Mouse (Mus musculus) MEL (cell line): ENCODE measurements around the gene Fbxw11. TPM values are rescaled to one million over a fixed set of nuclear protein-coding genes. Genes with fewer than 3 reads are reported as not detected.

Experiments
- DNase-seq: peaks from one replicate; pipeline ENCODE4 v3.0.0; 2011; ENCODE audit warnings: low read depth, low spot score
- H3K27ac ChIP-seq: 2 replicates; pipeline ENCODE4 v1.5.1; 2012; ENCODE audit warnings: low read depth, mild to moderate bottlenecking, control low read depth, low read length, moderate library complexity; ENCODE audit not compliant: control insufficient read depth
- H3K27me3 ChIP-seq, 2 experiments: fragments of 150-350 bp in 1 of 2; sonication (generic) in 1 of 2; 2 replicates each; pipeline ENCODE4 v1.6.1; 2012; ENCODE audit warnings: low read length in 2 of 2, mild to moderate bottlenecking in 2 of 2, improper control_type of control experiment in 1 of 2, moderate library complexity in 1 of 2; ENCODE audit not compliant: insufficient read depth in 2 of 2, control insufficient read depth in 1 of 2
- H3K36me3 ChIP-seq, 2 experiments: 2 replicates each; pipeline ENCODE4 v1.6.1; 2012 to 2014; ENCODE audit warnings: low read length in 2 of 2, improper control_type of control experiment in 1 of 2, inconsistent platforms in 1 of 2, mild to moderate bottlenecking in 1 of 2; ENCODE audit not compliant: insufficient read depth in 2 of 2, control insufficient read depth in 1 of 2
- H3K4me1 ChIP-seq, 2 experiments: fragments of 150-350 bp in 1 of 2; sonication (generic) in 1 of 2; 2 replicates each; pipeline ENCODE4 v1.6.1; 2012; ENCODE audit warnings: low read length in 2 of 2, improper control_type of control experiment in 1 of 2, mild to moderate bottlenecking in 1 of 2; ENCODE audit not compliant: insufficient read depth in 2 of 2, control insufficient read depth in 1 of 2
- H3K4me3 ChIP-seq, 2 experiments: fragments of 150-350 bp in 1 of 2; sonication (generic) in 1 of 2; 2 replicates each; pipeline ENCODE4 v1.5.1; 2012; ENCODE audit warnings: low read depth in 2 of 2, low read length in 2 of 2, mild to moderate bottlenecking in 2 of 2, moderate library complexity in 2 of 2, control low read depth in 1 of 2, improper control_type of control experiment in 1 of 2; ENCODE audit not compliant: control insufficient read depth in 1 of 2, insufficient read depth in 1 of 2
- H3K79me2 ChIP-seq: 2 replicates; pipeline ENCODE4 v1.6.1; 2012; ENCODE audit warnings: mild to moderate bottlenecking, low read length, moderate library complexity; ENCODE audit not compliant: control insufficient read depth, poor library complexity, insufficient read depth
- H3K9ac ChIP-seq: 2 replicates; pipeline ENCODE4 v1.6.1; 2012; ENCODE audit warnings: low read depth, mild to moderate bottlenecking, control low read depth, low read length, moderate library complexity; ENCODE audit not compliant: control insufficient read depth, poor library complexity, severe bottlenecking
- H3K9me3 ChIP-seq: fragments of 150-350 bp; sonication (generic); replicated peaks from 2 replicates; pipeline ENCODE4 v1.6.1; 2012; ENCODE audit warnings: mild to moderate bottlenecking, low read length, improper control_type of control experiment, moderate library complexity; ENCODE audit not compliant: insufficient read depth
- BHLHE40 ChIP-seq: IDR thresholded peaks from 2 replicates; pipeline ENCODE4 v1.6.1; 2012; ENCODE audit warnings: low read depth, mild to moderate bottlenecking, inconsistent platforms, low read length, improper control_type of control experiment, borderline replicate concordance
- CHD2 ChIP-seq: IDR thresholded peaks from 2 replicates; pipeline ENCODE4 v1.6.1; 2011; ENCODE audit warnings: low read length, improper control_type of control experiment
- CTCF ChIP-seq, 3 experiments: IDR thresholded peaks in 2 of 3; conservative IDR thresholded peaks in 1 of 3; 2 replicates each; pipeline ENCODE4 v1.5.1; 2011 to 2012; ENCODE audit warnings: low read length in 3 of 3, low read depth in 2 of 3, mild to moderate bottlenecking in 2 of 3, improper control_type of control experiment in 1 of 3, inconsistent platforms in 1 of 3, mixed read lengths in 1 of 3, moderate library complexity in 1 of 3; ENCODE audit not compliant: control insufficient read depth in 1 of 3, insufficient read depth in 1 of 3, poor library complexity in 1 of 3, severe bottlenecking in 1 of 3
- E2F4 ChIP-seq: IDR thresholded peaks from 2 replicates; pipeline ENCODE4 v1.6.1; 2011; ENCODE audit warnings: low read depth, low read length, improper control_type of control experiment, borderline replicate concordance
- ELF1 ChIP-seq: IDR thresholded peaks from 2 replicates; pipeline ENCODE4 v1.6.1; 2014; ENCODE audit warnings: low read depth, mild to moderate bottlenecking, inconsistent platforms, low read length, improper control_type of control experiment, moderate library complexity
- EP300 ChIP-seq, 2 experiments: IDR thresholded peaks; 2 replicates each; pipeline ENCODE4 v1.6.1; 2011; ENCODE audit warnings: improper control_type of control experiment in 2 of 2, low read length in 2 of 2, low read depth in 1 of 2, mild to moderate bottlenecking in 1 of 2
- ETS1 ChIP-seq: IDR thresholded peaks from 2 replicates; pipeline ENCODE4 v1.6.1; 2012; ENCODE audit warnings: low read depth, mild to moderate bottlenecking, inconsistent platforms, low read length, improper control_type of control experiment, moderate library complexity
- GATA1 ChIP-seq: IDR thresholded peaks from 2 replicates; pipeline ENCODE4 v1.6.1; 2011; ENCODE audit warnings: low read depth, low read length, improper control_type of control experiment
- JUND ChIP-seq: IDR thresholded peaks from 2 replicates; pipeline ENCODE4 v1.6.1; 2011; ENCODE audit warnings: low read depth, mild to moderate bottlenecking, improper control_type of control experiment, low read length
- KAT2A ChIP-seq: conservative IDR thresholded peaks from 2 replicates; pipeline ENCODE4 v1.6.1; 2012; ENCODE audit warnings: low read depth, low read length, improper control_type of control experiment, inconsistent platforms
- MAX ChIP-seq: IDR thresholded peaks from 2 replicates; pipeline ENCODE4 v1.6.1; 2011; ENCODE audit warnings: low read length, improper control_type of control experiment
- MAZ ChIP-seq: IDR thresholded peaks from 2 replicates; pipeline ENCODE4 v1.6.1; 2012; ENCODE audit warnings: low read depth, mild to moderate bottlenecking, inconsistent platforms, low read length, improper control_type of control experiment
- MEF2A ChIP-seq: IDR thresholded peaks from 2 replicates; pipeline ENCODE4 v1.6.1; 2014; ENCODE audit warnings: low read depth, mild to moderate bottlenecking, inconsistent platforms, low read length, improper control_type of control experiment; ENCODE audit not compliant: poor library complexity, insufficient replicate concordance, severe bottlenecking; ENCODE audit errors: extremely low read depth
- MXI1 ChIP-seq: IDR thresholded peaks from 2 replicates; pipeline ENCODE4 v1.6.1; 2011; ENCODE audit warnings: mild to moderate bottlenecking, low read depth, low read length, improper control_type of control experiment
- MYB ChIP-seq: IDR thresholded peaks from 2 replicates; pipeline ENCODE4 v1.6.1; 2011; ENCODE audit warnings: mild to moderate bottlenecking, low read depth, low read length, improper control_type of control experiment
- NRF1 ChIP-seq: IDR thresholded peaks from 2 replicates; pipeline ENCODE4 v1.6.1; 2014; ENCODE audit warnings: low read depth, mild to moderate bottlenecking, inconsistent platforms, low read length, improper control_type of control experiment, moderate library complexity; ENCODE audit not compliant: poor library complexity, insufficient read depth, severe bottlenecking
- POLR2A ChIP-seq, 2 experiments: IDR thresholded peaks; 2 replicates each; pipeline ENCODE4 v1.6.1; 2011 to 2012; ENCODE audit warnings: low read length in 2 of 2, mild to moderate bottlenecking in 2 of 2, control low read depth in 1 of 2, improper control_type of control experiment in 1 of 2, low read depth in 1 of 2, moderate library complexity in 1 of 2; ENCODE audit not compliant: control insufficient read depth in 1 of 2, insufficient read depth in 1 of 2, poor library complexity in 1 of 2
- POLR2AphosphoS5 ChIP-seq: IDR thresholded peaks from 2 replicates; pipeline ENCODE4 v1.6.1; 2012; ENCODE audit warnings: low read depth, borderline replicate concordance, mild to moderate bottlenecking, inconsistent platforms, low read length, moderate library complexity, mixed read lengths
- RAD21 ChIP-seq: IDR thresholded peaks from 2 replicates; pipeline ENCODE4 v1.6.1; 2011; ENCODE audit warnings: mild to moderate bottlenecking, low read depth, low read length, improper control_type of control experiment
- TAL1 ChIP-seq: IDR thresholded peaks from 2 replicates; pipeline ENCODE4 v1.6.1; 2012; ENCODE audit warnings: mild to moderate bottlenecking, inconsistent platforms, low read length, moderate library complexity, mixed read lengths
- TCF12 ChIP-seq: IDR thresholded peaks from 2 replicates; pipeline ENCODE4 v1.6.1; 2014; ENCODE audit warnings: low read depth, mild to moderate bottlenecking, inconsistent platforms, low read length, improper control_type of control experiment, moderate library complexity
- ZC3H11A ChIP-seq: IDR thresholded peaks from 2 replicates; pipeline ENCODE4 v1.6.1; 2012; ENCODE audit warnings: low read depth, mild to moderate bottlenecking, inconsistent platforms, low read length, improper control_type of control experiment
- ZKSCAN1 ChIP-seq: IDR thresholded peaks from 2 replicates; pipeline ENCODE4 v1.6.1; 2012; ENCODE audit warnings: low read depth, mild to moderate bottlenecking, inconsistent platforms, low read length, improper control_type of control experiment, moderate library complexity
- ZMIZ1 ChIP-seq: IDR thresholded peaks from 2 replicates; pipeline ENCODE4 v1.6.1; 2012; ENCODE audit warnings: low read depth, mild to moderate bottlenecking, inconsistent platforms, low read length, improper control_type of control experiment, moderate library complexity
- ZNF384 ChIP-seq: IDR thresholded peaks from 2 replicates; pipeline ENCODE4 v1.6.1; 2012; ENCODE audit warnings: low read depth, mild to moderate bottlenecking, inconsistent platforms, low read length, improper control_type of control experiment
- polyA plus RNA-seq, 2 experiments: library from polyadenylated mRNA; stranded (reverse) in 1 of 2; unstranded in 1 of 2; fragments of >175 nt in 1 of 2; fragments of >200 nt in 1 of 2; gene quantifications; 2 replicates each; pipeline versions ENCODE4 v1.2.1 to v1.2.4; 2012; ENCODE audit warnings: low replicate concordance in 2 of 2, low read depth in 1 of 2; ENCODE audit not compliant: insufficient read length in 2 of 2, insufficient read depth in 1 of 2, missing spikeins in 1 of 2
- total RNA-seq: library from RNA; depleted of rRNA; stranded (reverse); fragments of 300-350 nt; gene quantifications from 2 replicates; pipeline ENCODE4 v1.2.3, GENCODE M21; 2012

Fbxw11 gene
- total and polyA plus RNA-seq, 3 experiments = 35.4 to 98.5 (median 53.5) TPM

DNA sequence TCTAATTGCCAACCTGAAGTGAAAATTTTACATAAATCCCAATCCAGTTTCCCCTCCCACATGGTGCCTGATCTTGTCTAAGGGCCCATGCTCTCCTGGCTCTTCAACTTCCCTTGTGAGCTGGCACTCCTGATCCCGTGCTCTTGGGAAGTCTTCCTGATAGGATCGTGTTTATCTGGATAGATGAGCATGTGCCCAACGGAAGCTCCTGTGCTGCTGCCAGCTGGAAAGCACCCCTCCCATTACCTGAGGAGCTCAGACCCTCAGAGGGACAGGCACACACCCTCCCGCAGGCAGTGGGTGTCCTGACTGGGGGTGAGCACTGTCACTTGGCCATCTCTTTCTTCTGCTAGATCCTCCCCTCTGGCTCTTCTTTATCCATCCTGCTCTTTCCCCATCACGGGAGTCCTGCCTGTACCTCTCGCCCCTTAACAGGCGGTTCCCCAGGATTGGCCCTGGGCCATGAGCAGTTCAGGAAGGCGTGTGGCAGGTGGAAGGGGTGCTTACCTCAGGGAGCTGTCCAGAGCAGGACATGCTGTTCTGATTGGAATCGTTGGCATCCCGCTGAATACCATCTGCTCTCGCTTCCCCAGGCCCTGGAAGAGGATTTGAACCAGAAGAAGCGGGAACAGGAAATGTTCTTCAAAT is 20.6 kb upstream of the Fbxw11 start:
- DNase-seq = no peak
- Histone ChIP-seq H3K79me2 (no peaks in the 10 kb centered on the region), H3K4me3 (no peak overlapping the region), H3K4me1 (peaks cover 4 to 7% of the 10 kb centered on the region in 2 experiments; a peak in 3 of 4 replicates), H3K9me3 (no peaks in the 10 kb centered on the region), H3K27ac (no peak overlapping the region), H3K27me3 (no peaks in the 10 kb centered on the region), H3K36me3 (peaks cover 0 to 8% of the 10 kb centered on the region in 2 experiments; a peak in 2 of 4 replicates), H3K9ac (no peak overlapping the region)
- no peak for TF ChIP-seq ZNF384
- no peak for TF ChIP-seq CHD2
- TF ChIP-seq MYB = no peak
- TF ChIP-seq ZC3H11A = no peak
- TF ChIP-seq POLR2A (IDR thresholded peaks at IDR 0.05; ENCODE audit: control insufficient read depth in 1 of 2, insufficient read depth in 1 of 2, low read depth in 1 of 2, low read length in 2 of 2, poor library complexity in 1 of 2) = no peak
- no peak for TF ChIP-seq NRF1
- TF ChIP-seq TCF12 = no peak
- no peak for TF ChIP-seq POLR2AphosphoS5
- no peak for TF ChIP-seq ELF1
- no peak for TF ChIP-seq KAT2A
- TF ChIP-seq MAX = no peak
- TF ChIP-seq ZMIZ1 = no peak
- no peak for TF ChIP-seq ZKSCAN1
- TF ChIP-seq EP300 (IDR thresholded peaks at IDR 0.05; ENCODE audit: low read depth in 1 of 2, low read length in 2 of 2) = no peak
- TF ChIP-seq GATA1 = no peak
- TF ChIP-seq MEF2A = no peak

- H3K36me3 ChIP-seq = peaks cover 0 to 8% of the 10 kb centered on the region in 2 experiments; a peak in 2 of 4 replicates
- no peak overlapping the region for H3K4me3 ChIP-seq
- DNase-seq = no peak
- H3K27ac ChIP-seq = no peak overlapping the region
- no peak overlapping the region for H3K9ac ChIP-seq
- H3K9me3 ChIP-seq = no peaks in the 10 kb centered on the region
- no peaks in the 10 kb centered on the region for H3K79me2 ChIP-seq
- no peak for TF ChIP-seq RAD21
- TF ChIP-seq TAL1 = no peak
- TF ChIP-seq CTCF (IDR thresholded peaks at IDR 0.05 in 2 of 3, conservative IDR thresholded peaks at IDR 0.05 in 1 of 3; ENCODE audit: control insufficient read depth in 1 of 3, insufficient read depth in 1 of 3, low read depth in 2 of 3, low read length in 3 of 3, poor library complexity in 1 of 3, severe bottlenecking in 1 of 3) = no peak
- TF ChIP-seq ZMIZ1 = no peak
- no peak for TF ChIP-seq MXI1
- no peak for TF ChIP-seq JUND
- no peak for TF ChIP-seq ETS1
- TF ChIP-seq NRF1 = no peak
- no peak for TF ChIP-seq MAZ
- no peak for TF ChIP-seq BHLHE40
- no peak for TF ChIP-seq MYB
- TF ChIP-seq E2F4 = no peak
- no peak for TF ChIP-seq MEF2A
- no peaks in the 10 kb centered on the region for H3K27me3 ChIP-seq
- peaks cover 4 to 7% of the 10 kb centered on the region in 2 experiments; a peak in 3 of 4 replicates for H3K4me1 ChIP-seq
Observed at GRCm38 (mm10) chr11:32622479-32623190, 19.9 kb upstream of the Fbxw11 start.
